8 mouse cellular contexts compared by ENCODE assay signal in the genomic region with DNA sequence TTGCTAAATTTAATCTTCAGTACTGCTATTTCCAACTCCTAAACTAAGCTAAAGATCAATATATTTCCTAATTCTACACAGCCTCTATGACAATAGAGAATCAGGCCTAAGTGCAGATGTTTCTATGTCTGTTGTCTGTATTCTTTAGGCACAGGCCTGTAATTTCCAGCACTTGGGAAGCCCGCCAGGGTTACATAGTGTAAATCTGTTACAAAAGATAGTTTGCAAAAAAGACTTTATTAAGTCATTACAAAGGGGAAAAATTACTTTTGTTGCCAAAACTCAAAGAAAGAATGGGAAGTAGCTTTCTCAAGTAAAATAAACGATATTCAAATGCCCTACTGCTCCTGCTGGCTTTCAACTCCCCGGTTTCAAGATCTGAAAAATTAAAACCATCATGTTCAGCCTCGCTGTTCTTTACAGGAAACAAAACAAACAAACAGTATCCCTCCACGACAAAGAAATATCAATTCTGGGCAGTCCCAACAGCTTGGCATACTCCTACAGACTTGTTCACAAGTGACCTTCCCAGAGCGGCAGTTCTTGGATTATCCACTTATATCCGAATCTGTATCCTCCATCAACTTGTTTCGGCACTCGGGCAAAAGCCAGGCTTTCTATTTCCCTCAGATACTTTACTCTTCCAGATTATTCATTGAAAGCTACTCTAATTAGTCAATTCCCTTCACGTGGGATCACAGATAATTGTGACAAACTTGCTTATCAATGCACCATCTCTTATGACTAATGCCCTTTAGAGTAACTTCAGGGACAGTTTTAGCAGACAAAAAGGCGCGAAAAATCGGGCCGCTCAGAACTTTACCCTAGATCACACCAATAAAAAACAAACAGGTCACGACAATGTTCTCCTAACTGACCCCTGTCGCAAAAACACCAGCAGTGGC. TPM values are rescaled to one million over a fixed set of nuclear protein-coding genes. Genes with fewer than 3 reads are reported as not detected.
A peak's percentile ranks its signal among the peaks of the same experiment; 100 is the strongest.
DNase-seq lines count a peak whose midpoint lies in the region; ATAC-seq and TF ChIP-seq lines count a peak whose summit lies in the region.

No protein-coding gene starts in this region.

- no peak for TF ChIP-seq EP300 in lung, postnatal 0 days (IDR thresholded peaks at IDR 0.05)

- H3K9ac ChIP-seq in embryonic facial prominence, embryonic 14.5 days (ENCODE audit: low read depth, low read length): peak overlapping the region; percentile 61
- H3K9ac ChIP-seq in hindbrain, embryonic 16.5 days (ENCODE audit: low read depth, low read length): no peak overlapping the region; the same call in 1 of the 2 replicates
- no peak overlapping the region for H3K9ac ChIP-seq in lung, postnatal 0 days (replicated peaks; ENCODE audit: low read depth)
- H3K9ac ChIP-seq in stomach, embryonic 16.5 days (ENCODE audit: low read length): 0 out of 2 replicates have a peak overlapping the region, but pooled peaks have one; percentile 0

- H3K9me3 ChIP-seq in heart, embryonic 10.5 days: no peaks in the 10 kb centered on the region
- no peaks in the 10 kb centered on the region for H3K9me3 ChIP-seq in embryonic facial prominence, embryonic 14.5 days (ENCODE audit: control insufficient read depth, low read length)
- H3K9me3 ChIP-seq in hindbrain, embryonic 16.5 days (ENCODE audit: control insufficient read depth, low read length): no peaks in the 10 kb centered on the region
- H3K9me3 ChIP-seq in lung, postnatal 0 days (ENCODE audit: low read length): no peaks in the 10 kb centered on the region
- H3K9me3 ChIP-seq in stomach, embryonic 16.5 days (replicated peaks; ENCODE audit: control insufficient read depth, low read length): no peaks in the 10 kb centered on the region

- peak overlapping the region; percentile 29 for H3K4me2 ChIP-seq in embryonic facial prominence, embryonic 14.5 days (ENCODE audit: low read depth, low read length)
- peak overlapping the region; percentile 30 for H3K4me2 ChIP-seq in hindbrain, embryonic 16.5 days (ENCODE audit: low read length)
- H3K4me2 ChIP-seq in lung, postnatal 0 days (replicated peaks; ENCODE audit: low read depth, low read length): peak overlapping the region; percentile 11
- H3K4me2 ChIP-seq in stomach, embryonic 16.5 days (ENCODE audit: low read depth, low read length): peak overlapping the region; percentile 21

- H3K4me1 ChIP-seq in heart, embryonic 10.5 days: no peaks in the 10 kb centered on the region
- H3K4me1 ChIP-seq in embryonic facial prominence, embryonic 14.5 days (ENCODE audit: control insufficient read depth, insufficient read depth, low read length): no peaks in the 10 kb centered on the region
- 0 out of 2 replicates have a peak, but pooled peaks cover 4% of the 10 kb centered on the region for H3K4me1 ChIP-seq in hindbrain, embryonic 16.5 days (ENCODE audit: control insufficient read depth, insufficient read depth, low read depth, low read length)
- H3K4me1 ChIP-seq in lung, postnatal 0 days (ENCODE audit: insufficient read depth, low read depth, low read length): no peaks in the 10 kb centered on the region
- H3K4me1 ChIP-seq in stomach, embryonic 16.5 days (ENCODE audit: control insufficient read depth, insufficient read depth, low read length): no peaks in the 10 kb centered on the region

- no peak for DNase-seq in heart, embryonic 10.5 days (ENCODE audit: low spot score)
- DNase-seq in heart, adult 8-10 months (ENCODE audit: low spot score): no peak
- DNase-seq in MEL-GATA-1-ER (ENCODE audit: extremely low read depth, low read depth): peak; percentile 82
- peak; percentile 35 for DNase-seq in embryonic facial prominence, embryonic 14.5 days (ENCODE audit: low spot score)
- DNase-seq in lung, postnatal 0 days (ENCODE audit: low spot score): peak; percentile 58
- no peak for DNase-seq in ovary, postnatal 36 days (ENCODE audit: low spot score)

- H3K27me3 ChIP-seq in heart, embryonic 10.5 days (ENCODE audit: insufficient read depth, poor library complexity, severe bottlenecking): no peaks in the 10 kb centered on the region
- no peaks in the 10 kb centered on the region for H3K27me3 ChIP-seq in embryonic facial prominence, embryonic 14.5 days (replicated peaks; ENCODE audit: control insufficient read depth, insufficient read depth, low read length)
- H3K27me3 ChIP-seq in hindbrain, embryonic 16.5 days (replicated peaks; ENCODE audit: control insufficient read depth, insufficient read depth, low read length): no peaks in the 10 kb centered on the region
- no peaks in the 10 kb centered on the region for H3K27me3 ChIP-seq in lung, postnatal 0 days (replicated peaks; ENCODE audit: insufficient read depth, low read length)
- H3K27me3 ChIP-seq in stomach, embryonic 16.5 days (ENCODE audit: control insufficient read depth, insufficient read depth, low read length): no peaks in the 10 kb centered on the region

- peaks cover 13% of the 10 kb centered on the region for H3K36me3 ChIP-seq in heart, embryonic 10.5 days
- H3K36me3 ChIP-seq in embryonic facial prominence, embryonic 14.5 days (ENCODE audit: control insufficient read depth, insufficient read depth, low read length): peaks cover 22% of the 10 kb centered on the region
- peaks cover under 1% of the 10 kb centered on the region; the same call in 1 of the 2 replicates for H3K36me3 ChIP-seq in hindbrain, embryonic 16.5 days (ENCODE audit: control insufficient read depth, insufficient read depth, low read length)
- H3K36me3 ChIP-seq in lung, postnatal 0 days (ENCODE audit: insufficient read depth, low read length): no peaks in the 10 kb centered on the region
- H3K36me3 ChIP-seq in stomach, embryonic 16.5 days (ENCODE audit: control insufficient read depth, insufficient read depth, low read length): no peaks in the 10 kb centered on the region

- peak overlapping the region; percentile 84 for H3K27ac ChIP-seq in heart, embryonic 10.5 days
- no peak overlapping the region; the same call in 1 of the 2 replicates for H3K27ac ChIP-seq in embryonic facial prominence, embryonic 14.5 days (replicated peaks; ENCODE audit: low read depth, low read length)
- H3K27ac ChIP-seq in hindbrain, embryonic 16.5 days (ENCODE audit: low read depth, low read length): no peak overlapping the region
- H3K27ac ChIP-seq in lung, postnatal 0 days (ENCODE audit: low read length): no peak overlapping the region
- no peak overlapping the region for H3K27ac ChIP-seq in stomach, embryonic 16.5 days (ENCODE audit: low read length)

- H3K4me3 ChIP-seq in heart, embryonic 10.5 days: peak overlapping the region; percentile 57
- H3K4me3 ChIP-seq in embryonic facial prominence, embryonic 14.5 days (ENCODE audit: low read depth, low read length): peak overlapping the region; percentile 41
- peak overlapping the region; percentile 40 for H3K4me3 ChIP-seq in hindbrain, embryonic 16.5 days (ENCODE audit: low read length)
- H3K4me3 ChIP-seq in lung, postnatal 0 days (ENCODE audit: low read depth, low read length): peak overlapping the region; percentile 37
- H3K4me3 ChIP-seq in stomach, embryonic 16.5 days (replicated peaks; ENCODE audit: low read length): peak overlapping the region; percentile 42

- 10% methylated on average over 16 of the region's 16 CpGs for WGBS in heart, embryonic 10.5 days
- 6% methylated on average over 16 of the region's 16 CpGs for WGBS in embryonic facial prominence, embryonic 14.5 days
- 7% methylated on average over 16 of the region's 16 CpGs for WGBS in hindbrain, embryonic 16.5 days
- WGBS in lung, postnatal 0 days: 5% methylated on average over 16 of the region's 16 CpGs
- WGBS in stomach, embryonic 16.5 days: 5% methylated on average over 16 of the region's 16 CpGs

- TF ChIP-seq CTCF in lung, postnatal 0 days (IDR thresholded peaks at IDR 0.05): no peak

- no peak for ATAC-seq in embryonic facial prominence, embryonic 14.5 days (ENCODE audit: low read depth)
- no peak for ATAC-seq in hindbrain, embryonic 16.5 days
- ATAC-seq in lung, postnatal 0 days: no peak
- no peak for ATAC-seq in stomach, embryonic 16.5 days (ENCODE audit: insufficient read depth, low FRiP score)

RNA-seq across cellular contexts. Expression of gene Eif4enif1, which starts 0.6 kb away (rescaled TPM):
- 42.4 and 51.0 TPM in 2 replicates for polyA plus RNA-seq in heart, embryonic 10.5 days (2016; fragmentation: Nextera tagmentation; extraction: Ambion mirVana)
- 10 to 100 TPM; 39.3 to 43.9 (median 40.4) TPM for total RNA-seq in heart, adult 8-10 months (2022)
- polyA plus RNA-seq in embryonic facial prominence, embryonic 14.5 days (2014; fragmentation: Nextera tagmentation; extraction: Ambion mirVana): 38.8 and 44.6 TPM in 2 replicates
- 36.8 and 48.0 TPM in 2 replicates for polyA plus RNA-seq in hindbrain, embryonic 16.5 days (2015; fragmentation: Nextera tagmentation; extraction: Ambion mirVana)
- 17.7 and 19.3 TPM in 2 replicates for polyA plus RNA-seq in lung, postnatal 0 days (2015; fragmentation: Nextera tagmentation; extraction: Ambion mirVana)
- polyA plus RNA-seq in stomach, embryonic 16.5 days (2015; fragmentation: Nextera tagmentation; extraction: Ambion mirVana): 38.4 and 38.9 TPM in 2 replicates

RNA-seq across cellular contexts. Expression of gene Sfi1, which starts 8.3 kb away (rescaled TPM):
- polyA plus RNA-seq in heart, embryonic 10.5 days (2016; fragmentation: Nextera tagmentation; extraction: Ambion mirVana): 10.3 and 11.7 TPM in 2 replicates
- total RNA-seq in heart, adult 8-10 months (2022): 10 to 100 TPM; 12.9 to 27.4 (median 20.4) TPM
- polyA plus RNA-seq in embryonic facial prominence, embryonic 14.5 days (2014; fragmentation: Nextera tagmentation; extraction: Ambion mirVana): 9.8 and 9.9 TPM in 2 replicates
- 14.3 and 16.4 TPM in 2 replicates for polyA plus RNA-seq in hindbrain, embryonic 16.5 days (2015; fragmentation: Nextera tagmentation; extraction: Ambion mirVana)
- polyA plus RNA-seq in lung, postnatal 0 days (2015; fragmentation: Nextera tagmentation; extraction: Ambion mirVana): 7.9 and 8.3 TPM in 2 replicates
- polyA plus RNA-seq in stomach, embryonic 16.5 days (2015; fragmentation: Nextera tagmentation; extraction: Ambion mirVana): 14.6 and 15.3 TPM in 2 replicates

Comparison
In these comparisons a context has a peak if more than half of its experiments do, and no peak if none do; other contexts are left out.
1. DNase-seq: peak in MEL-GATA-1-ER (single experiment), embryonic facial prominence, embryonic 14.5 days (single experiment) and lung, postnatal 0 days (single experiment); none in heart, embryonic 10.5 days (single experiment), heart, adult 8-10 months (single experiment) and ovary, postnatal 36 days (single experiment).
2. H3K9ac ChIP-seq: peak in embryonic facial prominence, embryonic 14.5 days (single experiment) and stomach, embryonic 16.5 days (single experiment); none in hindbrain, embryonic 16.5 days (single experiment) and lung, postnatal 0 days (single experiment).
3. Peak in every context shown above with its lines, with median percentiles within 50 percentile points of each other: H3K4me3 ChIP-seq and H3K4me2 ChIP-seq.